Mouse (Mus musculus): Measurements from ENCODE around the gene Slc6a6.

The Slc6a6 gene

GRCm38 (mm10) chr6:91776543-91776942 is 92.7 kb downstream of the Slc6a6 start:
- no peak for DNase-seq (ENCODE audit: low spot score)

DNA sequence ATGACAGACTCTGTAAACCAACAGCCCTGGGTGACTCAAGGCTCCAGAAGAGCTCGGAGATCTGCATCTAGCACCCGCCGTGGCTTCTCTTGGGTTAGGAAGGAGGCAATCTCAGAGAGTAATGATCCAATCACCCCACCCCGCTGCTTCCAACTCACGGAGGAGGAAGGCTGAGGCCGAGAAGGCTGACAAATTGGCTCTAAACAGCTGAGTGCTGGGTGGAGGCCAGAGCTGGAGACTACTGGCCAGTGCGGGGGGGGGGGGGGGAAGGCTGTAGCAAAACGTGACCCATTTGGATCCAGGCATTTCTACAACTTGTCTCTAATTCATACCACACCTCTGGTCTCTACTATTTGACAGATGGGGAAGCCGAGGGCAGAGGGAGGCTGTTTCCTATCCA is 95.4 kb downstream of the Slc6a6 start:
- DNase-seq (ENCODE audit: low spot score) = no peak

GRCm38 (mm10) chr6:91785018-91785417 is 101.2 kb downstream of the Slc6a6 start:
- DNase-seq (ENCODE audit: low spot score) = no peak

DNA sequence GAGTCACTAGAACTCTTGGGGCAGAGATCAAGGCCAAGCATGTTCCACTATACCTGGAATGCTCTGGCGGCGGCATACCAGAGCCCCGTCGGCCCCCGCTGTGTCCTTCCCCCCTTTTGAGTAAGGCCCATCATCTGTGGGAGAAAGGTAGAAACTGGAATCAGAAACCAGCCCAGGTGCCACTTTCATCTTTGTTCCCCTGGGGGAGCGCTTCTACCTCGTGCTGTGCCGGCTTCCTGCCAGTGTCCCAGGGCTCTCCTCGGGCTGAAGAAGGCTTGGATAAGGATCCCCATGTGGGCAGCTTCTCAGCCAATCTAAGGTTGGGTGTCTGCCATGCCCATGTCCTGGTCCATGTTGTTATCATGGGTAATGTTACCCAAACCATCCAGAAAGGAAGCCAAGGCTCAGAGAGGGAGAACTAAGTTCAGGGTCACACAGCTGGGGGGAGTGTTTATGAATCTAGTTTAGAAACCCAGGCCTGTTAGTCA is 104.5 kb downstream of the Slc6a6 start:
- no peak for DNase-seq (ENCODE audit: low spot score)

DNA sequence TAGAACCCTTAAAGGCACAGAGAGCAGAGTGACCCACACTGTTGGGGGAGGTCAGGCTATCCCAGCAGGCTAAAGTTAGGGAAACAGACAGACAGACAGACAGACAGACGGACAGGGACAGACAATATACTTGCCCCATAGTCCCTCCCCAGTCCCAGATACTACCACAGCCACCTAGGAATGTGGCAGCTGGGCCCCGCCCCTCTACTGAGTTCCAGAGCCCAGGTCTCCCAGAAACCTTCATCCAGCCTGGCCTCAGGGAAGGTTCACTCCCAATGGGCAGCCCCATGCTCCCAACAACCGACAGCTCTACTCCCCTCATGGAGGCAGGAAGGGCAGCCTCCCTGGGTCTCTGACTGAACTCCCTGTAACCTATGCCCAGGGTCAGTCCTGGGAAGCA is 111.8 kb downstream of the Slc6a6 start:
- no peak for DNase-seq (ENCODE audit: low spot score)

DNA sequence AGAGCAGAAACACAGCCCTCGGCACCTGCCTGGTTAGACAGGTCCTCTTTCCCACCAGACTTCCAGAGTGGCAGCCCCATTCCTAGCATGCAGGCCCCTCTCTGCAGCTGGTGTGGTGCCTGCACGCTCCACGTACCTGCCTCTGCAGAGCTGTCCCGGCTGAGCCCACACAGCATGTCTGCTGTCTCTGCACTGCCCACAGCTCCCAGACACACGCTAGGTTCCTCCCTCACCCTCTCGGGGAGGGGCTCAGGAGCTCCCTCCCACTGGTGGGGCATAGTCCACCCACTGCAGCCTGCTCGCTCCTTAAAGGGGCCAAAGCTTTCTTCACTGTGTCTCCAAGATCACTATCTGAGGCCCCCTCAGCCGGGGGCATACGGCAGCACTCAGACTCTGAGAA is 112.2 kb downstream of the Slc6a6 start:
- no peak for DNase-seq (ENCODE audit: low spot score)

GRCm38 (mm10) chr6:91796736-91797135 is 112.9 kb downstream of the Slc6a6 start:
- no peak for DNase-seq (ENCODE audit: low spot score)

DNA sequence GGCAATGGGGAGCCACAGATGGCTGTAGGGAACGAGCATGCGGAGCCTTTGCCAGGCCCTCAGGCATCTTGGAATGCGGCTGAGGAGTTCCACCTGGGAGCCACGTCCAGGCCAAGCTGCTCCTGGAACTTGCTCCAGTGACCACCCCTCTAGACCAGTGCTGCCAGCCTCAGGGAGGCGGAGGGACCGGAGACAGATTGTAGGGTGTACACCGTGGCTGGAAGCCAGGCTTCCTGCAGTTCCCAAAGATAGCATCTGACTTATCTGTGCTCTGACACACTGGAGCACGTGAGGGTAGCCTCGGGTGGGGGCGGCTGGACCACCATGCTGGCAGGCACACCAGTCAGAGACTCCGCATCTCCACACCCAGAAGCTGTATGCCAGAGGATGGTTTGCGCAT is 114.6 kb downstream of the Slc6a6 start:
- no peak for DNase-seq (ENCODE audit: low spot score)

GRCm38 (mm10) chr6:91804177-91804576 is 120.3 kb downstream of the Slc6a6 start:
- DNase-seq (ENCODE audit: low spot score) = no peak

- DNase-seq (ENCODE audit: low spot score) = no peak
Measured at GRCm38 (mm10) chr6:91807169-91807568, 123.3 kb downstream of the Slc6a6 start.

- no peak for DNase-seq (ENCODE audit: low spot score)
Measured at GRCm38 (mm10) chr6:91808022-91808421, 124.2 kb downstream of the Slc6a6 start.
